Mouse (Mus musculus) ovary, adult 18-20 months (tissue): ENCODE results near the gene Fam185a.

Experiments used
- DNase-seq: peaks from one replicate; pipeline ENCODE4 v3.0.0; 2022; ENCODE audit warnings: low spot score, mixed read lengths

The Fam185a gene

DNA sequence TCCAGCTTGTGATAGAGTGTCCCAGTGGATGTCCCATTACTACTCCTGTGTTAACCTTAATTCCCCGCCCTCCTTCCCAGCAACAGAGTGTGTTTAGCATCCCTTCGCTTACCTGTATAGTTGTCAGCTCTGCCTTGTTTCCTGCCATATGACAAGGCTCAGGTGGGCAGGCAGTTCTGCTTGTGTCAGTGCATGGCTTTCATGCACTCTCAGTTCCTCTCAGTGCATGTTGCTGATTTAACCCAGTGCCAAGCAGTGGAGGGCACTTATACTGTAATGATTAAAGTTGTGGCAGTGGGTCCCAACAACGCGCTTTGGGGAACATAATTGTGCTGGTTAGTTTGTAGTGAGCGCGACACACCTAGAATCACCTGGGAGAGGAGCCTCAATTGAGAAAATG, 1.9 kb downstream of the Fam185a start:
- DNase-seq = no peak

DNA sequence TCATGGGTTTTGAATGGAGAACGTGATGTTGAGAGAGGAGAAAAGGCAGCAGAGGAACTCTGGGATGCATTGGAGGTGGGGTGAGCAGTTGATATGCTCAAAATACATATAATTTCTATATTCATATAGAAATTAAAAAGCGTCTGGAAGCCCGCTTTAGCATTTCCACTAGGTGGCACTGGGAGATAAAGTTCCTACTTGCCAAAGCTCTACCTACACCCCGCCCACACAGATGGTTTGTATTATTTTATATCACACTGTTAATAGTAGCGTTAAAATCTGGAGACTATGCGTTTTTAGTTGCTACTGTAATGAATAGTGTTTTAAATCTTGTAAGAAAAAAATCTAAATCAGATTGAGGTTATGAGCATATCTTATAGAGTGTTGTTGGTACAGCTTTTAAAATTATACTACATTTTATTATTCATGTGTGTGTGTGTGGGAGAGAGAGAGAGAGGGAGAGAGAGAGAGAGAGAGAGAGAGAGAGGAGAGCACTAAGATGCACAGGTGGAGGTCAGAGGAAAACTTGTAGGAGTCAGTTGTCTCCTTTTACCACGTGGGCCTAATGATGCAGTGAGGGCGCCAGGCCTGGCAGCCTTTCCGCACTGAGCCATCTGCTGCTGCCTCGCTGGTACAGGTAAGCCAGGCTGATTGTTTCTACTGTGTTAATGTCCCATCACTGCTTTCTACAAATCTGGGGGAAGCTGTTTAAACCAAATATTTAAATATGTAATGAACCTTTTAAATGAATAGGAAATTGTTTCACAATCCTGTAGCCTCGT, 9.6 kb downstream of the Fam185a start:
- DNase-seq = no peak

DNA sequence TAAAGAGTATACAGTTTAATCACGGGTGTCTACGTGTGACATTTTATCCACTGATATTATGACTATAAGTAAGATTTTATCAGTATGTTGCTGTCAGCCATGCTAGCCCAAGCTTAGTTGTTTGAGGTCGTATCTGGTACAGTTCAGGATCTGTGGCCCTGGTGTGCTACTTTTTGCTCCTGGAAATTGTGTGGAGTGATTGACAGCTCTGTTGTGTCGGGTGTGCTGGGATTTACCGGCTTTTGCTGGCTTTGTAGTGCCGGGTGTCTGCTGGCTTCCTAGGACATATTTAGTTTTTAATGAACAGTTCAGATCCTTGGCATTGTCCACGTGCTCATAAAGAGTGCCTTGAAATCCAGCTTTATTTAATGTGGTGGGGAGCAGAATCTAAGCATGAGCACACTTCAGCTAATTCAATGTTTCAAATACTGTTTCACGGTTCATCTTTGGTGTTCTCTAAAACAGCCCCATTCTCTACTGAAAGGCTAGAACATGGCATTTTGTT, 11.8 kb downstream of the Fam185a start:
- DNase-seq = no peak

DNA sequence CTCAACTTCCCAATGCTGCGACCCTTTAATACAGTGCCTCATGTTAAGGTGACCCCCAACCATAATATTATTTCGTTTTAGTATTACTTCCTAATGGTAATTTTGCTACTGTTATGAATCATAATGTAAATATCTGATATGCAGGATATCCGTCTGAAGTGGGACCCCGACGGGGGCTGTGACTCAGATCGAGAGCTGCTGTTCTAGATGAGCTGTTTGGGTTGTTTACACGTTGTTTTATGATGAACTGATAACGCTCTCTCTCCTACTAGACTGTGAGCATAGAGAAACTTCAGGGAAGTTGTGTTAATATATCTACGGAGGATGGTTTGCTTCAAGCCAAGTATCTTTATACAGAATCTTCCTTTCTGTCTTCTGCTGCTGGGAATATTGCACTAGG, 13.7 kb downstream of the Fam185a start:
- DNase-seq = no peak

DNA sequence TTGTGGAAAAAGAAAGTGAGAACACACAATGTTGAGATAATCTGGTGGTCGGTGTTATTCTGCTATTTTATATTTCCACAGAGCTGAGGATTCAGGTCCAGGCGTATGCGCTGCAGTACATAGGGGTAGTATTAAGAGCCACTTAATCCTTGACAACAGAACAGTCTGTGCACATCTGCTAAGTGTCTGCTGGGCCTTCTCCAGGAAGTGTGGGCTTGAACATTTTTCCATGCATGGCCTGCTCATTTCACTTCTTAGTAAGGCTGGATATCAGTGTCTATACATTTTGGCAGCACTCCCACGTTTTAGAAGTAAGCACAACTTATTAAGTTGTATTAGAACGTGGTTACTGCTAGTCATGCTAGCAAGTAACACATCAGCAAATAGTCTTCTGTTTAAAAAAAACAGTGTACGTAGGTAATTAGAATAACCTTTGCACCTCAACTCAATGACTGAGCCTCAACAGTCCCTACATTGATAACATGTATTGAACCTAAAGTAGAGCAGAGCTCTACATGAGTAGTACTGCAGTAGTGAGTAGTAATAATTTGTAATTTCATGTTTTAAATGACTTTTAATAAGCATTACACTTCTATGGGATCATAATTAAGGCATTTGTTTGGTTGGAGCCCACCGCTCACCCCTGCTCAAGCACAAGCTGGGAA, 14.8 kb downstream of the Fam185a start:
- no peak for DNase-seq

DNA sequence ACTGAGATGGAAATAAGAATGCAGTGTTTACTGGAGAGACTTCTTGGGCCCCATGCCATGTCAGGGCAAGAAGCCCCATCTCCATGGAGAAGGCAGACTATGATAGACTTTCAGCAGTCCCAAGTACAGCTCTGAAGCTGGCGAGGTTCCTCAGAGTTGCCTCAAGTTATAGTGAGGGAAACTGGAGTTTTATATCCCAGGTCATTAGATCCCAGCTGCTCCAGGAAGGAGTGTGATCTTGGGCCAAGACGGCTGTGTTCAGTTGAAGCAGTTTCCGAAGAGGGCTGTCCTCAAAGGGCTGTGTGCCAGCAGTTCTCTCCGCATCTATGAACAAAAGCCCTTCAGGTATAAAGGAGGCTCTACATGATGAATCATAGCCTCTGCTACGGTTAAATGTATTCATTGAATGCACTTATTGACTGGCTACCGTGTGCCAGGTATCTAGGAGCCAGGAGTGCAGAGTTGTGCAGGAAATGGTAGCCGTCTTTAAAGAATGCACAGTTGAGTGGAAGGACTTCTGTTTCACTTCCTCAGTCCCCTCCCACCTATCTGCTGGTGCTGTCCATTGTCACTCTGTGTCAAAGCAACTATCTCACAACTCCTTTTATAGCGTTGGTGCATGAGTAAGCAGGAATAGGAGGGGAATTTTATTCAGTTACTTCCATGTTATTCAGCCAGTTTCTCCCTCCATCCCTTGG, 16.2 kb downstream of the Fam185a start:
- peak; percentile 11 for DNase-seq

DNA sequence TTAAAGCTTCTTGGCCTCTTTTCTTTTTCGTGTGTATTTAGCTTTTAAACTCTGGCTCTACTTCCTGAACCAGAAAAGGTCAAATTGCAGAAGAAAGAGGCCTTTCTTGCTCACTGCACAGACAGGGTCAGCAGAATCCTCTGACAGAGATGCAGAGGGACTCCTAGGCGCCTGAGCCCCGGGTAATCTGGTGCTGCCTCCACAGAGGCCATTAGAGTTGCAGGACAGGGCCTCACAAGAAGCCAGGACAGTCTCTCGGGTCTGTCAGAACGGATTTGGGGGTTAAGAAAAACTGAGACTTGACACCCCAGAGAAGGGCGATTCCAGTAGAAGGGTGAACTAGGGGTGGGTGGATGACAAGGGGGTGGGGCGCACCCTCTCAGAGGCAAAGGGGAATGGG, 42.6 kb downstream of the Fam185a start:
- no peak for DNase-seq

DNA sequence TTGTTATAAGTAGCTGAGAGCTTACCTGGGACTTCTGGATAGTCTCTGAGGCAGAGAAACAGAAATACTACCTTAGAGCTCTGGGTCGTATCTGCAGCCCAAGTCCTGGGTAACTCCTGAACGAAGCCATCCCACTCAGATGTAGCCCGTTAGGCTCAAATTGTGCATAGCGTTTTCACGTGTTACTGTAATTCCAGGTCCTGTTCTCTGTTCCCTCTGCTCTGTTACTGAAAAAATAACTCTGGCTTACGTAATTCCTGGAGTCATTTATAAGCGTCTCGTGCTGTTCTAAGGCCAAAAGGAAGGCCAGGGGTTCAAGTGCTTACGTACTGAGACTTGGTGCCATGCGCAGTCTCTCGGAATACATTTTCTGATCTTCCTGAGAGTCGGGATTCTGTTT, 43.3 kb downstream of the Fam185a start:
- DNase-seq = no peak

DNA sequence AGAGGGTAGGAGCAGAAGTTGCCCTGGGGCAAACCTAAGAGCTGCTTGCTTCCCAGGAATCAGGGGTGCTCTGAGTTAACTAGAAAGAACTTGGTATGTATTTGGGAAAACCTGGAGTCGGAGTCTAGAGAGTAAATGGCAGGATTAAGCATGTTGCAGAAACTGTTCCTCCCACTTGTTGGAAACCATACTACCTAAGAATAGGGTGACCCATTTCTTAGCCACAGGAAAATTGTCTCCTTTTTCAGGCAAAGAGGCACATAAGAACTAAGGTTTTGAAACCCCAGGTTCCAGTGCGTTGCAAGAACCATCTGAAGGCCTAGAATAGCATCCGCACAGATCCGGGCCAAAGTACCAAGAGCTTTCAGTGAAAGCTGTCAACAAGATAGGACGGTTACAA, 53.7 kb downstream of the Fam185a start:
- DNase-seq = no peak

DNA sequence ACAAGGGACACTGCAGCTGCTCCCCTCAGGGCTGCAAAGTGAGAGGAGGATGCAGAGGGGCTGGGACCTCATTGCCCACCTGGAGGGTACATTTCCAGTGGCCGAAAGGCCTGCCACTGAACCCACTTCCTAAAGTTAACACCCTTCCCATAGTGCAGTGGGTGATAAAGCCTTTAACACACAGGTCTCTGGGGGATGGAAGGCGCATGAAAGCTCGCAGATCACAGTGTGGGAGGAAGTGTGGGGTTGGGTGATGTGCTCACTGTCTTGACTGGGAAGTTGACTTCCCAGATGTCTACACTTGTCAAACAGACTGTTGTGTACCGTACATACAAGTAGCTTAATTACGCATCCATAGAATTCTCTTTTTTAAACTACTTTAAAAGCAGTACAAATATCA, 55.0 kb downstream of the Fam185a start:
- no peak for DNase-seq

DNA sequence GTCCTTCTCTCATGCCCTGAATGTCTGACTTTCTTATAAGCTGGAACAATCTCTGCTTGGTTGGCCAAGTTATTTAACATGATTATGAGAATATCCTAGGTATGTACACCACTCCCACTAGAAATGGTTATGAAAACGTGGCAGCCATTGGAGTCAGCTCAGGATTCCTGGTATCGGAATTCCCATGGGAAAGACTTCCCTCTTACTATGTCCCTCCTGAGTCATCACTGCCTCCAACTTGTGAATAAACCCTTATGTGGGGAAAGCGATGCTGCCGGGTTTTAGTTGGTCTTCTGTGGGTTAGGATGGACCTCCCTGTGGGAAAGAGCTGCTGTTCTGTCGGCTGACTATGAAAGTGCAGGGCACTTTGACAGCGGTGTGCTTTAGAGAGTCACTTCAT, 56.8 kb downstream of the Fam185a start:
- DNase-seq = no peak

DNA sequence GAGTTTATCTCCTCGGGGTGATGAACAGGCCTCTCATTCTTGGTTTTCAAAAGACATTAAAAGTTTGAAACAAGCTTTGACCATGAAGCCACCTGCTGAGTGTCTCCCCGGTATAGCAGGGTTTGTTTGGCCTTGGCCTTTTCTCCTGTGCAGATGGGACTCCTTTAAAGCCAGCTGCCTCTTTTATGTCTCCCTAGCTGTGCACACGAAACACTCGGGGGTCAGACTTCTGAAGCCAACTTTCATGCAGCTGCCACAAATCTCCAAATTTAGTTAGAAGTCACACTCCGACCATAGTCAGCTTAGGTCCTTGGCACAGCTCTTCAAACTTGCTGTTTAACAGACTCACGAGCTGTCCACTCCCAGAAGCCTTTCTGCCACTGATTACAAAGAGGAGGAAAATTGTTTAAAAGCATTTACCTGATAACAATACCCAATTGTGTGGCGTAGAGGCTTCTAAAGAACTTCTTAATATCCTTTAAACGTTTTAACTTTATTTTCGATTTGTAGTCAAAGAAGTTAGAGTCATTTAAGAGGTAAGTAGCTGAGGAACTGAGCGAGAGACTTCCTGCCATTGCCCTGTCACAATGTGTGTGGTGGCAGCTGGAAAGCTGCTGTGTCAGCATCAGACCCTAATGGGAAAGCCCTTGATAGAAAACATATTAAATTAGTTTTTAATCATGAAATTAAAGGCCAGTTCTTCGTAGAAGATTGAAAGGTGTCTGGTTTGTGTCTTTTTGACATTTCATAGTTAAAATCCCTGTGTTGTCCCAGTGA, 57.9 kb downstream of the Fam185a start:
- peak; percentile 18 for DNase-seq

DNA sequence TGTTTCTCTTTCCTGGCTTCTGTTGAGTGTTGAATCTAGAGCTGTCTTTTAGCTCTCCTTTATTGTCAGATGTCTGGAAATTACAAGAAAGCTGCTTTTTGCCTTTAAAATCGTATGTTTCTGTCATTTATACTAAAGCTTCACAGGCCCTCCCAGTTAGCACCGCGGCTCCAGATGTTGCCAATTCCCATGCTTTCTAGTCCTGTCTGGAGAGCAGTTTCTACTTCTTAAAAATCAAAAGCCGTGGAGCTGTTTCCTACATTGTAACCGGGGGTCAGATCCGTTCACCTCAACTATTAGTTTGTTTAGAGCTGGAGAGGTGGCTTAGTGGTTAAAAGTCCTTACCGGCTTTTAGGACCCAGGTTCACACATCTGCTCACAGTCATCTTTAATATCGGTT, 58.5 kb downstream of the Fam185a start:
- no peak for DNase-seq

DNA sequence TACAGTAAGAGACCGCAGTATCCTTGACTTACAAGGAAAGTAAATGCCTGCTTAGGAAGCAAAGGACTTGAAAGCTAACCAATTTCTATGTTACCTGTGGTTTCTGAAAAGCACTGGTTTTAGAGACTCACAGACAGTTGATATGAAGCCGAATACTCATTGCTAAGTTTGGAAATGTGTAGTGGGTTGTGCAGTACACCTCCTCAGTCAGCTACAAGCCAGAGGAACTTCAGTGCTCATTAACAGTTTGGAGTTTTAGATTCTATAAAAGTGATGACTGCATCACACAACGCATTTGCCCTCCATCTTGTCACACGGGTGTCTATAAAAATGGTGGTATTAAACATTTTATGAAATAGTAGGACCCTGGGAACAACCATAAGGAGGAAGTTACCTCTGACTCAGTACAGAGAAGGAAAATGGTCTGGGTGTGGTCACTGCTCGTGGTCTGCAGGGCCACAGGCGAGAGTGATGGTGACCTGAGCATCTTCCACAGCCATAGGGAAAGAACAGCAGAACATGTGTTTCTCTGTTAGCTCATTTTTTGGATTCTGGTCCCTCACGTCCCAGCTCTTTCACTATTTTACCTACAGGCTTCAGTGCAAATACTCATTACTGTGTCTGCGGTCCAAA, 60.6 kb downstream of the Fam185a start:
- no peak for DNase-seq

DNA sequence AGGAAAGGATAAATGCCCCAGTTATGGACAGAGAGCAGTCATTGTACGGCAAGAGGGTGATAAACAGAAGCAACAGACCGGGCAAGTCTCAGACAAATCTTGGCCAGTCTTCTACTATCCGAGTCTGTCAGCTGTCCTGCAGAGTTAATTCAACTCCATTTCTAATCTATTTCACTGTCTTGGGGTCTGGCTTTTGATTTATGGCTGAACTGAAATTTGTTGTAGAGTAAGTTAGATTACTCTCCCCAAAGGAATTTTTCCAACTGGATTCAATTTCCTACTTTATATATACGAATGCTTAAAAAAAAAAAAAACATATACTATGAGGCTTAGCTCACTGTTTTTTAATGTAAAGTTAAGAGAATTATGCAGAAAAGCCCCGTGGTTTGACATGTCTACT, 62.0 kb downstream of the Fam185a start:
- DNase-seq = no peak

DNA sequence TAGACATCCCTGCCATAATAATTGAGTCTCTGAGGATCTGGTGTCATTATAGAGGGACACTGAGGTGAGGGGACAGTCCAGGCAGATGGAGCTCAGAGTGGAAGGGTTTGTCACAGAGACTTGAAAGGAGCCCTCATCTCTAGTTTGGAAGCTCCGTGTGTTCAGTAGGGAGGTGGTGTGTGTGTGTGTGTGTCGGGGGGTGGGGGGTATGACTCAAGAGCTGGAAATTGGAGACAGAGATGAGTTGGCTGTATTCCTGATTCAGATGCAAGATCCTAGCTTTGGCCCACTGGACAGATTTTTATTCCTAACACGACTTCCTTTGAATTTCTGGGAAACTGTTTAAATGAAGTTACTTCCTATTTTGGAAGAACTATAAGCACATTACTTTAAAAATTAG, 62.5 kb downstream of the Fam185a start:
- DNase-seq = no peak

DNA sequence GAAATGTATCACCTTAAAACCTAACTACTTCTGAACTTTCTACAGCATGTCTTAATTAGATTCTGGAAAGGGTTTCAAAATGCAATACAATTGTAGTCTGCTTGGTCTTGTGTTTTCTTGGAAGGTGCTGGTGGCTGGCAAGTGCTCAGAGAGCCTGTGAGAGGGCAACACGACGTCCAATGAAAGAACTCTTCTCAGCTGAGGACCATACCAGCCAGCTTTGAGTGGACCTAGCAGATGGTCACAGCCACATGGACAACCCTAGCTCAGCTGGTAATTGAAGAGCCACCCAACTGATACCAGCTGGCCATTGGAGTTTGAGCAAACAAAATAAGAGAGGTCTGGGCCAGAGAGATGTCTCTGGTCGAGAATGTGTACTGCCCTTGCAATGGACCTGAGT, 63.0 kb downstream of the Fam185a start:
- no peak for DNase-seq

DNA sequence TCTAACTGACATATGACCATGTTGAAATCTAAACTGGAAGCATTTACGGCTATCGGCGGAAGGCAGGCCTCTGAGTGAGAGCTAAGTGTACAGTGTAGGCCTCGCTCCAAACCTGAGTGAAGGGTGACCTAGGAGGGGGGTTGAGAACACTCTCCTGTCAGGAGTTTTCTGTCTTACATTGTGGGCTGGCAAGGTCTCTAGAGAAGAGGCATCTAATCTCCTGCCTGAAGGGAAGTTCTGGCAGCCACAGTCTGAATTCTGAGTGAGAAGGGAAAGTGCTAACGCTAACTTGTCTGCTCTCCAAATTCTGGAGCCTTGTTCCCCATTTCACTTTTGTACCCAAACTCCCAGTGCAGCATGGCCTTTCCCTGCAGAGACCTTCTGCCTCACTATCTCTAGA, 63.7 kb downstream of the Fam185a start:
- DNase-seq = no peak

DNA sequence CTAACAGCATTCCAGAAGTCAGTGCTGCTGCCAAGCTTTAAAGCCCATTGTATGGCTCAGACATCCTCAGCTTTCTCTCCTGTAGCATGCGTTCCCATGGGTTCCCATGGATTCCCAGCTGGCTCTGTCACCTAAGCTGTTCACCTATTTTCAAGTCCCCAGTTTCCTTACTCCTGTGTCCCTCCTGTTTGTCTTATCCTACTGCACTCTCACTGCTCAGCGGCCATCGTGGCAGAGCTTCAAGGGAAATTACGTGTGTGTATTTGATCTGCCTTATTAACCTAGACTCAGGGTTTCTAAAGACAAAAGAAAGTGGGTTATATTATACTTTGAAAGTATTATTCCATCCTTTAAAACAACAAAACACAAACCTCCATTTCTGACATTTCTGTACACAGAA, 64.4 kb downstream of the Fam185a start:
- no peak for DNase-seq

DNA sequence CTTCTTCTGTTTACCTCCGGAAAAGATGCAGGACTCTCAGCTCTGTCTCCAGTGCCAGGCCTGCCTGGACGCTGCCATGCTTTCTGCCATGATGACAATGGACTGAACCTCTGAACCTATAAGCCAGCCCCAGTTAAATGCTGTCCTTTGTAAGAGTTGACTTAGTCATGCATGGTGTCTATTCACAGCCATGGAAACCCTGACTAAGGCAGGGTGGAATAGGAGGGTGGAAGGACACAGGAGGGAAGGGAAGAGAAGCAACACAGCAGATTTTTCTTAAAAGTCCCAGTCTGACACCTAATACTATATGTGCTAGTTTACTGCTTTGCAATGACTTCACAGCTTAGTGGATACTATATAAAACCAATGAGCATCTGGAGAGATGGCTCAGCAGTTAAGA, 66.7 kb downstream of the Fam185a start:
- DNase-seq = no peak

DNA sequence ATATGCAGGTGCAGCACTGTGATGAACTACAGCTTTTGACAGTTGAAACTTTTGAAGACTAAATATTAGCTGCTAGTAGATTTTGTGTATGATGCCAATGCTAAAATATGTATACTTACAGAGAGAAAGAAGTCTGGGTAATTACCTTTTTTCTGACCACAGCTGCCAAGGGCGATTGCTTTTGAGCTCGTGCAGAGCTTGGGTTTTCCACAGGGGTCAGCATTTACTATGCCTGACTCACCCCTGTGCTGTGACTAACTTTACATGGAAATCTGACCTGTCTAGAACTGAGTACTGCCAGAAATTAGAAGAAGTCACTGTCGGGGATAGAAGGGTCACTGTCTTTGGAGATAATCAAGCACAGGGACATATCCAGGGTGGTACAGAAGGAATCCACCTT, 67.5 kb downstream of the Fam185a start:
- DNase-seq = no peak
